Mouse (Mus musculus): ENCODE results near the gene Ndufs7. TPM values are rescaled to one million over a fixed set of nuclear protein-coding genes. Genes with fewer than 3 reads are reported as not detected.
A peak's percentile ranks its signal among the peaks of the same experiment; 100 is the strongest.

Ndufs7 gene
- polyA plus RNA-seq, 1 experiment from 2014 or later = 265 TPM

GRCm38 (mm10) chr10:80285222-80286070, 36.5 kb downstream of the Ndufs7 start:
- H3K36me3 ChIP-seq = peaks cover 80% of the 10 kb centered on the region
- H3K27me3 ChIP-seq = no peaks in the 10 kb centered on the region
- H3K9ac ChIP-seq (replicated peaks) = no peak overlapping the region
- WGBS = 81% methylated on average over 15 of the region's 15 CpGs
- H3K9me3 ChIP-seq = no peaks in the 10 kb centered on the region
- peaks cover 10% of the 10 kb centered on the region for H3K4me1 ChIP-seq (replicated peaks)
- no peak overlapping the region for H3K4me2 ChIP-seq (replicated peaks)
- H3K27ac ChIP-seq = no peak overlapping the region
- no peak for ATAC-seq
- H3K4me3 ChIP-seq (replicated peaks) = no peak overlapping the region

- peaks cover 58% of the 10 kb centered on the region for H3K36me3 ChIP-seq
- no peak overlapping the region for H3K4me2 ChIP-seq (replicated peaks)
- peaks cover 6% of the 10 kb centered on the region for H3K4me1 ChIP-seq (replicated peaks)
- H3K27me3 ChIP-seq = no peaks in the 10 kb centered on the region
- no peak overlapping the region for H3K4me3 ChIP-seq (replicated peaks)
- no peak overlapping the region for H3K9ac ChIP-seq (replicated peaks)
- WGBS = 96% methylated on average over 12 of the region's 12 CpGs
- ATAC-seq = no peak
- no peak overlapping the region; the same call in 1 of the 2 replicates for H3K27ac ChIP-seq
- no peaks in the 10 kb centered on the region for H3K9me3 ChIP-seq
Measured at GRCm38 (mm10) chr10:80288097-80288496, 39.2 kb downstream of the Ndufs7 start.

DNA sequence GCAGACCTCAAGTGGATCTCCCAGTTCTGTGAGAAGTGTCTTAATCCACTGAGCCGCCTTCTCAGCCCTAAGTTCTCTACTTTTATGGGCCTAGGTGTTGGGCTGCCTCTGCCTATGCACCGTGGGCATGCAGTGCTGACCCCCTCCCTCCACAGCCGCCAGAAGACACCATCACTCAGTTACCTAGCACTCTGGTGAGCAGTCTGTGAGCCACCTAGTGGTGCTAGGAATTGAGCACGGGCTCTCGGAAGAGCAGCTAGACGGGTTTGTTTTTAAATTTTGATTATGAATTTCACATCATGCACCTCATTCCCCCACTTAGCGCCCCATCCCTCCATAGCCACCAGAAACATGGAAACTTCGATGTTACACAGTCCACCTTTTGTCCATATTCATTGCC, 39.7 kb downstream of the Ndufs7 start:
- H3K9me3 ChIP-seq = no peaks in the 10 kb centered on the region
- no peaks in the 10 kb centered on the region for H3K27me3 ChIP-seq
- H3K9ac ChIP-seq (replicated peaks) = no peak overlapping the region
- peaks cover 11% of the 10 kb centered on the region for H3K4me1 ChIP-seq (replicated peaks)
- no peak for ATAC-seq
- no peak overlapping the region for H3K4me3 ChIP-seq (replicated peaks)
- H3K36me3 ChIP-seq = peaks cover 57% of the 10 kb centered on the region
- 72% methylated on average over 8 of the region's 8 CpGs for WGBS
- H3K4me2 ChIP-seq (replicated peaks) = no peak overlapping the region
- H3K27ac ChIP-seq = no peak overlapping the region

DNA sequence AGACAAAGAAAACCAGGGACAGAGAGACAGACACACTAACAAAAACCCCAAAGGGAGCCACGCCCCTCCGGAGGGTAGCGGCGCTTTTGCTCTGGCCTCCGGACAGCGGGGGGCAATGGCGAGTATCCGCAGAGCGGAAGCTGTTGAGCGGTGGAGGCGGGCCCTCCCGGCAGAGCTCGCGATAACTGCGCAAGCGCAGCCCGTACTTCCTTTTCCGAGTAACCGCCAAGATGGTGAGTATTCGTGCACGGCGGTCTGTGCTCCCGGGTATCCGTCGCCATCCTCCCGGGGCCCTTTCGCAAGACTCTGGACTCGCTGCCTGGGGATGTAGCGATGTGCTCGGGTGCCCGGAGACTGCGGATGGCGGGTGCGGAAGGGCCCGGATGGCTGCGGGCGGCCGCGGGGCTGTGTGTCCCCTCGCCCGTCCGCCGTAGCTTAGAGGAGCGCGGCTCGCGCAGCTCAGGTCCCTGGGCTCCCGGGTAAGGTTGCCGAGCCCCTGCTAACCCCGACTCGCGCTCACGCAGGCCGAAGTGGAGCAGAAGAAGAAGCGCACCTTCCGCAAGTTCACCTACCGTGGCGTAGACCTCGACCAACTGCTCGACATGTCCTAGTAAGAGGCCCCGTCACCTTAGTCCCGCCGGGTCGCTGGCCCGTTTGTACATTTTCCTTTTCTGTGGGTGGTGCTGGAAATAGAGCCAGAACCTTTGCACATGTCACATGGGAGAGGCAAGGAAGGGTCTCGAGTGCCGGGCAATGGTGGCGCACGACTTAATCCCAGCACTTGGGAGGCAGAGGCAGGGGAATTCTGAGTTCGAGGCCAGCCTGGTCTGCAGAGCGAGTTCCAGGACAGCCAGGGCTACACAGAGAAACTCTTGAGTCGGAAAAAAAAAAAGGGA, 43.6 kb downstream of the Ndufs7 start, which contains the start of gene Rps15:
Gene Rps15 (plus strand): TSS at position 203 of the 896 bp plus-strand sequence.
- peak; percentile 79 for ATAC-seq
- Histone ChIP-seq H3K27me3 (no peaks in the 10 kb centered on the region), H3K9ac (replicated peaks) (peak within 1 kb of the TSS; percentile 99), H3K4me2 (replicated peaks) (peak within 1 kb of the TSS; percentile 99), H3K27ac (peak within 1 kb of the TSS; percentile 93), H3K4me1 (replicated peaks) (peaks cover 49% of the 10 kb centered on the region), H3K4me3 (replicated peaks) (peak within 1 kb of the TSS; percentile 97), H3K9me3 (no peaks in the 10 kb centered on the region), H3K36me3 (peaks cover 35% of the 10 kb centered on the region)
- WGBS = under 1% methylated on average over 70 of the region's 72 CpGs

GRCm38 (mm10) chr10:80293325-80293724, 44.4 kb downstream of the Ndufs7 start:
- no peaks in the 10 kb centered on the region for H3K9me3 ChIP-seq
- peaks cover 57% of the 10 kb centered on the region for H3K4me1 ChIP-seq (replicated peaks)
- H3K9ac ChIP-seq (replicated peaks) = peak overlapping the region; percentile 99
- H3K27me3 ChIP-seq = no peaks in the 10 kb centered on the region
- WGBS = 28% methylated on average over 14 of the region's 14 CpGs
- no peak for ATAC-seq
- peak overlapping the region; percentile 93; the same call in 1 of the 2 replicates for H3K27ac ChIP-seq
- H3K4me2 ChIP-seq (replicated peaks) = peak overlapping the region; percentile 99
- H3K36me3 ChIP-seq = peaks cover 29% of the 10 kb centered on the region
- peak overlapping the region; percentile 97 for H3K4me3 ChIP-seq (replicated peaks)

- WGBS = 78% methylated on average over 4 of the region's 4 CpGs
- H3K27me3 ChIP-seq = no peaks in the 10 kb centered on the region
- 0 out of 2 replicates have a peak overlapping the region, but pooled peaks have one; percentile 39 for H3K27ac ChIP-seq
- H3K4me2 ChIP-seq (replicated peaks) = peak overlapping the region; percentile 99; the same call in 1 of the 2 replicates
- peak overlapping the region; percentile 97 for H3K4me3 ChIP-seq (replicated peaks)
- peaks cover 20% of the 10 kb centered on the region for H3K36me3 ChIP-seq
- ATAC-seq = no peak
- no peaks in the 10 kb centered on the region for H3K9me3 ChIP-seq
- peaks cover 61% of the 10 kb centered on the region for H3K4me1 ChIP-seq (replicated peaks)
- H3K9ac ChIP-seq (replicated peaks) = peak overlapping the region; percentile 99; the same call in 1 of the 2 replicates
Measured at GRCm38 (mm10) chr10:80294311-80294710, 45.4 kb downstream of the Ndufs7 start.

DNA sequence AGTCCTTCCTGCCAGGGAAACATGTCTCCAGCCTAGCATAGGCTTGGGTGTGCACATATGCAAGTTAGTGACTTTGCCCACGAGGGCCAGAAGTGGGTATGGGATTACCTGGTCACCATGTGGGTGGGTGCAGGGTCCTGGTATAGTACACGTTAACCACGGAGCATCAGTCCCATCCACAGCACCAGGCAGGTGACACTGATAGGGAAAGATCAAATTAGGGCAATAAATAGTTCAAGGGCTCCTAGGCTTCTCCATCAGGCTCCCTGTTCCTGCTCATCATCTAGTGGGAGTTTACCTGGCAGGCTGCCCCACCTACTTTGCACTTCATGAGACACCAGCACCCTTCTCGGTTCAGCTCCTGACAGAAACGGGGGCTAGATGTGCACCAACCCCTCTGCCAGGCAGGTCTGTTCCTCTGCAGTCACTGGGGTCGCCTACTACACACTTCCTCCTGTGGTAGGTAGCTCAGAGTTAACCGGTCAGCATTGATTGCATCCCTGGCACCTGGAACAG, 45.9 kb downstream of the Ndufs7 start:
- WGBS = 43% methylated on average over 7 of the region's 7 CpGs
- Histone ChIP-seq H3K9ac (replicated peaks) (peak overlapping the region; percentile 99), H3K9me3 (no peaks in the 10 kb centered on the region), H3K4me1 (replicated peaks) (peaks cover 64% of the 10 kb centered on the region), H3K36me3 (peaks cover 20% of the 10 kb centered on the region), H3K27me3 (no peaks in the 10 kb centered on the region), H3K4me2 (replicated peaks) (peak overlapping the region; percentile 99), H3K27ac (peak overlapping the region; percentile 99; the same call in 1 of the 2 replicates), H3K4me3 (replicated peaks) (0 out of 2 replicates have a peak overlapping the region, but pooled peaks have one; percentile 97)
- no peak for ATAC-seq

GRCm38 (mm10) chr10:80295618-80296425, 46.9 kb downstream of the Ndufs7 start, which contains the start of gene Apc2:
Gene Apc2, plus strand, starts transcription at chr10:80295977.
- under 1% methylated on average over 26 of the region's 26 CpGs for WGBS
- peaks cover 74% of the 10 kb centered on the region for H3K4me1 ChIP-seq (replicated peaks)
- H3K27ac ChIP-seq = peak within 1 kb of the TSS; percentile 99

DNA sequence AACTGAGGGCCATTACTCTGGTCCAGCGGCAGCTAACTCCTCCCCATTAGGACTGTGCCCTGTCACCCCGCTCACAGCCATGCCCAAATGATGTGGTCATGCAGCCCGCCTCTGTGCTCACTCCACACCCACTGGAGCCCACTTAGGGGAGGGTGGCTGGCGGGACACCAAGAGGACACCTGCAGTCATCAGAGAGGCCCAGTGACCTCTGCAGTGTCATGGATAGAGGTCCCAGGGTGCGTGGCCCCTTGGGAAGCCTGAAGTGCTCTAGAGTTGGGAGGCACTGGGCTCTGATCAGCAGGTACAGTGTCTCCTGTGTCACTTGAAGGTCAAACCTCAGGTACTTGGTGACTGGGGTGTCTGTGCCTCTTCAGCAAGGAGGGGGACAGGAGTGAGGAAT, 47.9 kb downstream of the Ndufs7 start:
- Histone ChIP-seq H3K27ac (peak overlapping the region; percentile 99), H3K36me3 (peaks cover 23% of the 10 kb centered on the region), H3K4me2 (replicated peaks) (peak overlapping the region; percentile 99), H3K9me3 (no peaks in the 10 kb centered on the region), H3K4me3 (replicated peaks) (peak overlapping the region; percentile 54), H3K9ac (replicated peaks) (peak overlapping the region; percentile 99), H3K4me1 (replicated peaks) (peaks cover 81% of the 10 kb centered on the region), H3K27me3 (no peaks in the 10 kb centered on the region)
- no peak for ATAC-seq
- WGBS = 82% methylated on average over 5 of the region's 5 CpGs

More at GRCm38 (mm10) chr10:80295618-80296425, 46.9 kb downstream of the Ndufs7 start, which contains the start of gene Apc2:
- H3K27me3 ChIP-seq = no peaks in the 10 kb centered on the region
- H3K36me3 ChIP-seq = peaks cover 20% of the 10 kb centered on the region
- peak within 1 kb of the TSS; percentile 99 for H3K9ac ChIP-seq (replicated peaks)
- H3K4me3 ChIP-seq (replicated peaks) = peak within 1 kb of the TSS; percentile 54
- ATAC-seq = peak; percentile 53
- no peaks in the 10 kb centered on the region for H3K9me3 ChIP-seq
- H3K4me2 ChIP-seq (replicated peaks) = peak within 1 kb of the TSS; percentile 99

- H3K4me3 ChIP-seq (replicated peaks) = peak overlapping the region; percentile 54; the same call in 1 of the 2 replicates
- H3K27me3 ChIP-seq = no peaks in the 10 kb centered on the region
- H3K36me3 ChIP-seq = peaks cover 31% of the 10 kb centered on the region
- no peaks in the 10 kb centered on the region for H3K9me3 ChIP-seq
- H3K4me1 ChIP-seq (replicated peaks) = peaks cover 87% of the 10 kb centered on the region
- no peak for ATAC-seq
- 66% methylated on average over 8 of the region's 8 CpGs for WGBS
- peak overlapping the region; percentile 99 for H3K9ac ChIP-seq (replicated peaks)
- peak overlapping the region; percentile 99 for H3K4me2 ChIP-seq (replicated peaks)
- H3K27ac ChIP-seq = peak overlapping the region; percentile 99
Measured at GRCm38 (mm10) chr10:80297526-80298133, 48.7 kb downstream of the Ndufs7 start.

Data from midbrain, embryonic 13.5 days (tissue).